Mouse (Mus musculus): ENCODE data around the gene Ssh1. TPM values are rescaled to one million over a fixed set of nuclear protein-coding genes. Genes with fewer than 3 reads are reported as not detected.

The Ssh1 gene
- total and polyA plus RNA-seq, 3 experiments, result 3.0 to 8.2 (median 8.1) TPM

GRCm38 (mm10) chr5:113929526-113929925 lies 64.2 kb downstream of the Ssh1 start:
- H3K79me2 ChIP-seq (replicated peaks; ENCODE audit: control insufficient read depth, extremely low read depth, insufficient read depth, poor library complexity, severe bottlenecking), result no peaks in the 10 kb centered on the region
- no peaks in the 10 kb centered on the region for H3K27me3 ChIP-seq (replicated peaks)
- dilution Hi-C loops (cut with MboI; ENCODE audit: extremely low pct_ligation_motif_present, extremely low pct_unique_long_range_greater_than_20kb, low sequenced_read_pairs), result no loop called here
- no peak overlapping the region for H3K4me2 ChIP-seq (ENCODE audit: insufficient read depth, low read depth, poor library complexity, severe bottlenecking)
- H3K4me1 ChIP-seq (ENCODE audit: control insufficient read depth in 1 of 2, insufficient read depth in 2 of 2), result no peaks in the 10 kb centered on the region
- H3K36me3 ChIP-seq (replicated peaks in 1 of 2; ENCODE audit: control insufficient read depth in 1 of 2, insufficient read depth in 1 of 2, low read length in 1 of 2), result no peaks in the 10 kb centered on the region
- DNase-seq (ENCODE audit: extremely low read depth), result no peak
- in situ Hi-C loops (cut with MboI; ENCODE audit: low pct_ligation_motif_present, low pct_unique_long_range_greater_than_20kb, low sequenced_read_pairs), result no loop called here
- TF ChIP-seq ZNF384 (IDR thresholded peaks at IDR 0.05; ENCODE audit: low read depth, low read length), result no peak
- no peak for TF ChIP-seq ZC3H11A (IDR thresholded peaks at IDR 0.05; ENCODE audit: low read depth, low read length)
- TF ChIP-seq ZMIZ1 (IDR thresholded peaks at IDR 0.05; ENCODE audit: low read depth, low read length), result no peak
- TF ChIP-seq CTCF (conservative IDR thresholded peaks at IDR 0.05 in 1 of 2, IDR thresholded peaks at IDR 0.05 in 1 of 2; ENCODE audit: low read depth in 2 of 2, low read length in 2 of 2), result no peak
- no peak for TF ChIP-seq NRF1 (IDR thresholded peaks at IDR 0.05; ENCODE audit: low read depth, low read length)
- no peak overlapping the region for H3K9ac ChIP-seq (ENCODE audit: insufficient read depth, low read depth)
- no peak overlapping the region for H3K27ac ChIP-seq (ENCODE audit: insufficient read depth, low read depth)
- H3K9me3 ChIP-seq (replicated peaks; ENCODE audit: low read length), result peaks cover 12% of the 10 kb centered on the region
- H3K4me3 ChIP-seq (replicated peaks in 1 of 3; ENCODE audit: low read depth in 2 of 3, low read length in 2 of 3, poor library complexity in 1 of 3), result no peak overlapping the region

- H3K79me2 ChIP-seq (replicated peaks; ENCODE audit: control insufficient read depth, extremely low read depth, insufficient read depth, poor library complexity, severe bottlenecking), result no peaks in the 10 kb centered on the region
- no peak overlapping the region for H3K9ac ChIP-seq (ENCODE audit: insufficient read depth, low read depth)
- H3K4me1 ChIP-seq (ENCODE audit: control insufficient read depth in 1 of 2, insufficient read depth in 2 of 2), result peaks cover 0 to 5% of the 10 kb centered on the region in 2 experiments; a peak in 1 of 4 replicates
- dilution Hi-C loops (cut with MboI; ENCODE audit: extremely low pct_ligation_motif_present, extremely low pct_unique_long_range_greater_than_20kb, low sequenced_read_pairs), result no loop called here
- in situ Hi-C loops (cut with MboI; ENCODE audit: low pct_ligation_motif_present, low pct_unique_long_range_greater_than_20kb, low sequenced_read_pairs), result no loop called here
- no peak for DNase-seq (ENCODE audit: extremely low read depth)
- TF ChIP-seq EP300 (IDR thresholded peaks at IDR 0.05; ENCODE audit: low read length), result no peak
- no peak for TF ChIP-seq TCF12 (IDR thresholded peaks at IDR 0.05; ENCODE audit: low read depth, low read length)
- TF ChIP-seq RCOR1 (conservative IDR thresholded peaks at IDR 0.05; ENCODE audit: low read depth, low read length), result no peak
- no peak for TF ChIP-seq UBTF (IDR thresholded peaks at IDR 0.05; ENCODE audit: low read depth, low read length)
- TF ChIP-seq MAX (IDR thresholded peaks at IDR 0.05; ENCODE audit: low read length), result no peak
- no peak for TF ChIP-seq CHD2 (IDR thresholded peaks at IDR 0.05; ENCODE audit: low read length)
- TF ChIP-seq E2F4 (IDR thresholded peaks at IDR 0.05; ENCODE audit: insufficient replicate concordance, low read depth, low read length), result no peak
- no peak overlapping the region for H3K27ac ChIP-seq (ENCODE audit: insufficient read depth, low read depth)
- no peaks in the 10 kb centered on the region for H3K27me3 ChIP-seq (replicated peaks)
- H3K4me2 ChIP-seq (ENCODE audit: insufficient read depth, low read depth, poor library complexity, severe bottlenecking), result no peak overlapping the region
- H3K4me3 ChIP-seq (replicated peaks in 1 of 3; ENCODE audit: low read depth in 2 of 3, low read length in 2 of 3, poor library complexity in 1 of 3), result no peak overlapping the region
- peaks cover 12% of the 10 kb centered on the region for H3K9me3 ChIP-seq (replicated peaks; ENCODE audit: low read length)
- no peaks in the 10 kb centered on the region for H3K36me3 ChIP-seq (replicated peaks in 1 of 2; ENCODE audit: control insufficient read depth in 1 of 2, insufficient read depth in 1 of 2, low read length in 1 of 2)
These were observed 69.1 kb downstream of the Ssh1 start for GRCm38 (mm10) chr5:113924608-113925007.

- Histone ChIP-seq H3K4me2 (ENCODE audit: insufficient read depth, low read depth, poor library complexity, severe bottlenecking) (no peak overlapping the region), H3K9me3 (replicated peaks; ENCODE audit: low read length) (no peaks in the 10 kb centered on the region), H3K27ac (ENCODE audit: insufficient read depth, low read depth) (no peak overlapping the region), H3K9ac (ENCODE audit: insufficient read depth, low read depth) (no peak overlapping the region), H3K36me3 (replicated peaks in 1 of 2; ENCODE audit: control insufficient read depth in 1 of 2, insufficient read depth in 1 of 2, low read length in 1 of 2) (no peaks in the 10 kb centered on the region), H3K79me2 (replicated peaks; ENCODE audit: control insufficient read depth, extremely low read depth, insufficient read depth, poor library complexity, severe bottlenecking) (no peaks in the 10 kb centered on the region), H3K4me1 (ENCODE audit: control insufficient read depth in 1 of 2, insufficient read depth in 2 of 2) (peaks cover 5 to 14% of the 10 kb centered on the region in 2 experiments; a peak in 3 of 4 replicates), H3K27me3 (replicated peaks) (no peaks in the 10 kb centered on the region), H3K4me3 (replicated peaks in 1 of 3; ENCODE audit: low read depth in 2 of 3, low read length in 2 of 3, poor library complexity in 1 of 3) (no peak overlapping the region)
- dilution Hi-C loops (cut with MboI; ENCODE audit: extremely low pct_ligation_motif_present, extremely low pct_unique_long_range_greater_than_20kb, low sequenced_read_pairs) (no loop called here), in situ Hi-C loops (cut with MboI; ENCODE audit: low pct_ligation_motif_present, low pct_unique_long_range_greater_than_20kb, low sequenced_read_pairs) (no loop called here)
- no peak for TF ChIP-seq RAD21 (IDR thresholded peaks at IDR 0.05; ENCODE audit: low read depth, low read length)
- TF ChIP-seq NELFE (IDR thresholded peaks at IDR 0.05; ENCODE audit: low read depth, low read length), result no peak
- no peak for TF ChIP-seq E2F4 (IDR thresholded peaks at IDR 0.05; ENCODE audit: insufficient replicate concordance, low read depth, low read length)
- no peak for TF ChIP-seq ELF1 (IDR thresholded peaks at IDR 0.05; ENCODE audit: low read depth, low read length)
- TF ChIP-seq UBTF (IDR thresholded peaks at IDR 0.05; ENCODE audit: low read depth, low read length), result no peak
- no peak for TF ChIP-seq MAZ (IDR thresholded peaks at IDR 0.05; ENCODE audit: low read depth, low read length)
- no peak for TF ChIP-seq PAX5 (IDR thresholded peaks at IDR 0.05; ENCODE audit: low read length)
- no peak for TF ChIP-seq TCF12 (IDR thresholded peaks at IDR 0.05; ENCODE audit: low read depth, low read length)
- no peak for TF ChIP-seq RCOR1 (conservative IDR thresholded peaks at IDR 0.05; ENCODE audit: low read depth, low read length)
- no peak for TF ChIP-seq ZMIZ1 (IDR thresholded peaks at IDR 0.05; ENCODE audit: low read depth, low read length)
- TF ChIP-seq JUND (conservative IDR thresholded peaks at IDR 0.05; ENCODE audit: low read depth, low read length), result no peak
- TF ChIP-seq GABPA (IDR thresholded peaks at IDR 0.05; ENCODE audit: insufficient replicate concordance, low read depth, low read length), result no peak
- TF ChIP-seq MYC (IDR thresholded peaks at IDR 0.05; ENCODE audit: low read depth, low read length), result no peak
- no peak for TF ChIP-seq POLR2A (IDR thresholded peaks at IDR 0.05; ENCODE audit: low read depth, low read length)
- TF ChIP-seq MEF2A (IDR thresholded peaks at IDR 0.05; ENCODE audit: borderline replicate concordance, low read depth, low read length), result no peak
- no peak for TF ChIP-seq ZC3H11A (IDR thresholded peaks at IDR 0.05; ENCODE audit: low read depth, low read length)
- DNase-seq (ENCODE audit: extremely low read depth), result no peak
These were observed 72.2 kb downstream of the Ssh1 start for GRCm38 (mm10) chr5:113921310-113922166.

Measured in CH12.LX (cell line).